ENCODE assay signal across 25 mouse cellular contexts in genomic region chr4:140505608-140506002, GRCm38 (mm10).
DNase-seq lines count a peak whose midpoint lies in the region; ATAC-seq and TF ChIP-seq lines count a peak whose summit lies in the region.
"Had no signal": no experiment of that assay in that cellular context is flagged by ENCODE, and none has a peak within 500 bp of the region (broad histone marks: within the 10 kb centered on the region; RNA-seq: fewer than 3 reads in every experiment).

No protein-coding gene starts in this region.

- 0 out of 2 replicates have a peak, but pooled peaks cover 14% of the 10 kb centered on the region for H3K4me1 ChIP-seq in midbrain, embryonic 14.5 days (ENCODE audit: control insufficient read depth, insufficient read depth, low read length)
- no peaks in the 10 kb centered on the region for H3K4me1 ChIP-seq in midbrain, postnatal 0 days (ENCODE audit: insufficient read depth, low read length)
- H3K4me1 ChIP-seq in forebrain, embryonic 10.5 days = peaks cover 52% of the 10 kb centered on the region
- H3K4me1 ChIP-seq in forebrain, embryonic 13.5 days = peaks cover 45% of the 10 kb centered on the region
- peaks cover 9% of the 10 kb centered on the region; the same call in 1 of the 2 replicates for H3K4me1 ChIP-seq in neural tube, embryonic 14.5 days (ENCODE audit: control insufficient read depth, insufficient read depth, low read length)

- H3K9me3 ChIP-seq in midbrain, embryonic 14.5 days (ENCODE audit: control insufficient read depth, low read length) = no peaks in the 10 kb centered on the region
- H3K9me3 ChIP-seq in midbrain, postnatal 0 days (ENCODE audit: low read length) = no peaks in the 10 kb centered on the region
- H3K9me3 ChIP-seq in forebrain, embryonic 10.5 days = no peaks in the 10 kb centered on the region
- H3K9me3 ChIP-seq in forebrain, embryonic 13.5 days (replicated peaks) = no peaks in the 10 kb centered on the region
- no peaks in the 10 kb centered on the region for H3K9me3 ChIP-seq in neural tube, embryonic 14.5 days (ENCODE audit: control insufficient read depth, low read length)
- H3K9me3 ChIP-seq: heart, embryonic 12.5 days had no signal

- no peak for ATAC-seq in midbrain, embryonic 14.5 days (ENCODE audit: low FRiP score, low TSS enrichment)
- ATAC-seq in midbrain, postnatal 0 days (ENCODE audit: low FRiP score) = no peak
- ATAC-seq in forebrain, embryonic 13.5 days = peak; percentile 56
- ATAC-seq in neural tube, embryonic 14.5 days (ENCODE audit: low read depth) = no peak
- ATAC-seq: intestine, postnatal 0 days had no signal

- no peak overlapping the region for H3K9ac ChIP-seq in midbrain, embryonic 14.5 days (replicated peaks; ENCODE audit: low read length)
- H3K9ac ChIP-seq in midbrain, postnatal 0 days (replicated peaks; ENCODE audit: low read length, poor library complexity, severe bottlenecking) = no peak overlapping the region
- no peak overlapping the region for H3K9ac ChIP-seq in forebrain, embryonic 13.5 days
- H3K9ac ChIP-seq in neural tube, embryonic 14.5 days (replicated peaks; ENCODE audit: low read depth, low read length) = no peak overlapping the region; the same call in 1 of the 2 replicates
- H3K9ac ChIP-seq: heart, embryonic 12.5 days; liver, embryonic 14.5 days had no signal

- TF ChIP-seq CTCF in midbrain, postnatal 0 days (IDR thresholded peaks at IDR 0.05) = no peak

- 73% methylated on average over 3 of the region's 3 CpGs for WGBS in midbrain, embryonic 14.5 days
- 61% methylated on average over 3 of the region's 3 CpGs for WGBS in midbrain, postnatal 0 days
- 88% methylated on average over 3 of the region's 3 CpGs for WGBS in forebrain, embryonic 10.5 days
- WGBS in forebrain, embryonic 13.5 days = 41% methylated on average over 3 of the region's 3 CpGs
- 55% methylated on average over 3 of the region's 3 CpGs for WGBS in neural tube, embryonic 14.5 days

- H3K4me3 ChIP-seq in midbrain, embryonic 14.5 days (replicated peaks; ENCODE audit: low read depth, low read length) = no peak overlapping the region
- no peak overlapping the region for H3K4me3 ChIP-seq in midbrain, postnatal 0 days (ENCODE audit: low read depth, low read length)
- H3K4me3 ChIP-seq in forebrain, embryonic 10.5 days = peak overlapping the region; percentile 14; the same call in 1 of the 2 replicates
- no peak overlapping the region for H3K4me3 ChIP-seq in forebrain, embryonic 13.5 days
- no peak overlapping the region for H3K4me3 ChIP-seq in neural tube, embryonic 14.5 days (ENCODE audit: low read depth, low read length)
- H3K4me3 ChIP-seq: erythroblast, embryonic 14.5 days; heart, embryonic 12.5 days had no signal

- peak overlapping the region; percentile 28; the same call in 1 of the 2 replicates for H3K27ac ChIP-seq in midbrain, embryonic 14.5 days (replicated peaks; ENCODE audit: low read depth, low read length)
- no peak overlapping the region for H3K27ac ChIP-seq in midbrain, postnatal 0 days (ENCODE audit: low read depth, low read length)
- peak overlapping the region; percentile 70 for H3K27ac ChIP-seq in forebrain, embryonic 10.5 days
- H3K27ac ChIP-seq in forebrain, embryonic 13.5 days = peak overlapping the region; percentile 89
- peak overlapping the region; percentile 55 for H3K27ac ChIP-seq in neural tube, embryonic 14.5 days (ENCODE audit: low read depth, low read length)
- H3K27ac ChIP-seq: liver, embryonic 14.5 days; macrophage had no signal

- H3K36me3 ChIP-seq in midbrain, embryonic 14.5 days (ENCODE audit: control insufficient read depth, insufficient read depth, low read length) = no peaks in the 10 kb centered on the region
- H3K36me3 ChIP-seq in midbrain, postnatal 0 days (ENCODE audit: insufficient read depth, low read length) = no peaks in the 10 kb centered on the region
- H3K36me3 ChIP-seq in forebrain, embryonic 10.5 days (replicated peaks) = no peaks in the 10 kb centered on the region
- no peaks in the 10 kb centered on the region for H3K36me3 ChIP-seq in forebrain, embryonic 13.5 days (ENCODE audit: poor library complexity, severe bottlenecking)
- no peaks in the 10 kb centered on the region for H3K36me3 ChIP-seq in neural tube, embryonic 14.5 days (ENCODE audit: control insufficient read depth, insufficient read depth, low read length)
- H3K36me3 ChIP-seq: G1E; heart, embryonic 12.5 days had no signal

- H3K27me3 ChIP-seq in midbrain, embryonic 14.5 days (ENCODE audit: control insufficient read depth, insufficient read depth, low read length) = no peaks in the 10 kb centered on the region; the same call in 1 of the 2 replicates
- no peaks in the 10 kb centered on the region for H3K27me3 ChIP-seq in midbrain, postnatal 0 days (ENCODE audit: insufficient read depth, low read length)
- H3K27me3 ChIP-seq in forebrain, embryonic 10.5 days (ENCODE audit: poor library complexity, severe bottlenecking) = 0 out of 2 replicates have a peak, but pooled peaks cover 4% of the 10 kb centered on the region
- no peaks in the 10 kb centered on the region for H3K27me3 ChIP-seq in forebrain, embryonic 13.5 days
- H3K27me3 ChIP-seq in neural tube, embryonic 14.5 days (ENCODE audit: control insufficient read depth, insufficient read depth, low read length) = no peaks in the 10 kb centered on the region

- no peak for DNase-seq in midbrain, embryonic 14.5 days
- DNase-seq in midbrain, postnatal 0 days (ENCODE audit: low spot score) = no peak
- DNase-seq in forebrain, embryonic 10.5 days (ENCODE audit: extremely low spot score, low spot score) = no peak
- DNase-seq in adrenal gland, adult (ENCODE audit: inconsistent age in 2 of 2, low spot score in 1 of 2) = no peak
- no peak for DNase-seq in embryo, embryonic 10.5 days (ENCODE audit: low spot score)
- DNase-seq: adrenal gland, postnatal 10 days; B cell, adult 2 months; cerebellum, adult 11 months; cerebellum, postnatal 10 days; gastrocnemius, postnatal 36 days; heart, adult 18-20 months; heart, postnatal 4 days; kidney, postnatal 25 days; liver; lung, adult 2 months; lung, postnatal 10 days; thymus, postnatal 4 days had no signal

- no peak overlapping the region for H3K4me2 ChIP-seq in midbrain, embryonic 14.5 days (ENCODE audit: low read length)
- H3K4me2 ChIP-seq in midbrain, postnatal 0 days (ENCODE audit: low read depth, low read length, poor library complexity, severe bottlenecking) = no peak overlapping the region
- H3K4me2 ChIP-seq in forebrain, embryonic 13.5 days = peak overlapping the region; percentile 25
- no peak overlapping the region for H3K4me2 ChIP-seq in neural tube, embryonic 14.5 days (ENCODE audit: low read depth, low read length)
- H3K4me2 ChIP-seq: heart, embryonic 12.5 days had no signal
